Mouse (Mus musculus) hindbrain, embryonic 11.5 days (tissue): ENCODE data around the gene Rnf225. TPM values are rescaled to one million over a fixed set of nuclear protein-coding genes. Genes with fewer than 3 reads are reported as not detected.
"Not testable (repeated sequence)": the region's sequence is repeated elsewhere in the genome, so short reads cannot be mapped to it uniquely, and the experiment has no call there.

ENCODE experiments used
- ATAC-seq: fragments of 200-750 bp; cut with Nextera tagmentation; 2 replicates; pipeline ENCODE4 v1.8.0; 2017; ENCODE audit warnings: mild to moderate bottlenecking, moderate TSS enrichment, moderate library complexity; ENCODE audit not compliant: low FRiP score
- DNase-seq: peaks from one replicate; pipeline ENCODE4 v3.0.0-alpha.2; 2015; ENCODE audit warnings: low spot score
- H3K27ac ChIP-seq: fragments of 300-500 bp; sonication (generic); 2 replicates; pipeline ENCODE4 v1.5.1; 2014; ENCODE audit warnings: mild to moderate bottlenecking, low read depth, low read length
- H3K27me3 ChIP-seq: fragments of 300-500 bp; sonication (generic); 2 replicates; pipeline ENCODE4 v1.6.1; 2014; ENCODE audit warnings: mild to moderate bottlenecking, low read length, moderate library complexity, mixed read lengths; ENCODE audit not compliant: control insufficient read depth, insufficient read depth
- H3K36me3 ChIP-seq: fragments of 300-500 bp; sonication (generic); 2 replicates; pipeline ENCODE4 v1.6.1; 2014; ENCODE audit warnings: mild to moderate bottlenecking, low read length, moderate library complexity, mixed read lengths; ENCODE audit not compliant: control insufficient read depth, insufficient read depth
- H3K4me1 ChIP-seq: fragments of 300-500 bp; sonication (generic); replicated peaks from 2 replicates; pipeline ENCODE4 v1.6.1; 2014; ENCODE audit warnings: low read length, mixed read lengths; ENCODE audit not compliant: control insufficient read depth, insufficient read depth
- H3K4me2 ChIP-seq: fragments of 300-500 bp; sonication (generic); replicated peaks from 2 replicates; pipeline ENCODE4 v1.6.1; 2014; ENCODE audit warnings: mild to moderate bottlenecking, low read depth, low read length
- H3K4me3 ChIP-seq: fragments of 300-500 bp; sonication (generic); 2 replicates; pipeline ENCODE4 v1.5.1; 2014; ENCODE audit warnings: low read depth, low read length
- H3K9ac ChIP-seq: fragments of 300-500 bp; sonication (generic); 2 replicates; pipeline ENCODE4 v1.6.1; 2014; ENCODE audit warnings: low read depth, low read length
- H3K9me3 ChIP-seq: fragments of 300-500 bp; sonication (generic); 2 replicates; pipeline ENCODE4 v1.6.1; 2016; ENCODE audit warnings: low read length; ENCODE audit not compliant: control insufficient read depth
- WGBS: fragments of 180-500 bp; shearing (Covaris S2); extraction: QIAGEN DNeasy Blood & Tissue Kit; methylation state at CpG from one replicate; pipeline ENCODE4 v1.1.7; 2014; 5-methylcytosine and 5-hydroxymethylcytosine counted together
- polyA plus RNA-seq: library from polyadenylated mRNA; unstranded; fragments of >200 nt; fragmentation: Nextera tagmentation; extraction: Ambion mirVana; gene quantifications from 2 replicates; pipeline ENCODE4 v1.2.1, GENCODE M21; 2014

Rnf225 gene
- polyA plus RNA-seq, 1 experiment from 2014 or later, result 0.66 TPM

DNA sequence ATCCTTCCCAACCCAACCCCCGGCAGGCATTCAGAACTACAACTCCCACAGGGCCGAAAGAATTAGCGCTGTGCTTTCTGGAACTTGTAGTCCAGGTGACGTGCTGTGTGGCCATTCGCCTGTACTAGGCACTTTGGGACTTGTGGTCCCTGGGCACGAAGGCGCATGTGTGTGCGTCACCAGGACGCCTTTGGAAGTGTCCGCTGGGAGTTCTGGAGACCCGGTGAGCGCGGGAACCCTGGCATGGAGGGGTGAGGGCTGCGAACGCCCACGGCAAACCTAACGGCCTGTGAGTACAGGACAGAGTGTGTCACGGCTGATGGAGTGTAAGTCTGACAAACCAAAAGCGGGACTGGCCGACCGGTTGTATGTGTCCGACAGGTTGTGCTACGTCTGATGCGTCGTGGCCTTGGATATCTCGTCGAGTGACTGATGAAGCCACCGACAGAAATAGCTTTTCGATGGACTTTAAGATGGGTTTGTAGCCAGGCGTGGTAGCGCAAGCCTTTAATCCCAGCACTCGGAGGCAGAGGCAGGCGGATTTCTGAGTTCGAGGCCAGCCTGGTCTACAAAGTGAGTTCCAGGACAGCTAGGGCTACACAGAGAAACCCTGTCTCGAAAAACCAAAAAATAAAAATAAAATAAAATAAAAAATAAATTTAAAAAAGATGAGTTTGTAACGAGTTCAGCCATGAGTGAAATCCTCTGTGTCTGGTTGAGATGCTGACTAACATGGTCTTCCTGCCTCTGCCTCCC, 29.4 kb upstream of the Rnf225 start, which contains the start of gene Zscan22:
TSS of gene Zscan22 (plus strand) at position 161 of the 756 bp plus-strand sequence.
- peak; percentile 99 for ATAC-seq
- WGBS, result 7% methylated on average over 36 of the region's 36 CpGs

DNA sequence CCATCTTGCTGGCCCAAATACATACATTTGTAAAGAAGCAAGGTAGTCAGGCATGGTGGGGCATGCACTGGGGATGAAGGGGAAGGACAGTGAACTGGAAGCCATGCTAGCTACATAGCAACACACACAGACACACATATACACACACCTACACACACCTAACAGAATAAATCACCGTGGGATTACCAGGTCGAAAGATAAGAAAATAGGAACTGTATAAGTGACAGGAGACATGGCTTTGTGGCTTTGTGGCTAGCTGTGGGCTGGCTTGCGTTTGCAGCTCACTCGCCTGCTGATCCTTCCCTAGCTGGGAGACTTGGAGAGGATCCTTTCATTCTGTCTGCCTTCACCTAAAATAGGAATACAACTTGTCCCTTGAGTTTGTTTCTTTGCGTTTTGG, 25.7 kb upstream of the Rnf225 start:
- no peak for DNase-seq

More for the DNA sequence above, 29.4 kb upstream of the Rnf225 start, which contains the start of gene Zscan22:
- Histone ChIP-seq H3K27ac (no peak within 1 kb of the TSS), H3K9me3 (no peaks in the 10 kb centered on the region), H3K4me1 (no peaks in the 10 kb centered on the region), H3K27me3 (no peaks in the 10 kb centered on the region), H3K4me2 (peak within 1 kb of the TSS; percentile 42), H3K4me3 (peak within 1 kb of the TSS; percentile 56), H3K36me3 (no peaks in the 10 kb centered on the region), H3K9ac (peak within 1 kb of the TSS; percentile 46)
- peak; percentile 95 for DNase-seq

DNA sequence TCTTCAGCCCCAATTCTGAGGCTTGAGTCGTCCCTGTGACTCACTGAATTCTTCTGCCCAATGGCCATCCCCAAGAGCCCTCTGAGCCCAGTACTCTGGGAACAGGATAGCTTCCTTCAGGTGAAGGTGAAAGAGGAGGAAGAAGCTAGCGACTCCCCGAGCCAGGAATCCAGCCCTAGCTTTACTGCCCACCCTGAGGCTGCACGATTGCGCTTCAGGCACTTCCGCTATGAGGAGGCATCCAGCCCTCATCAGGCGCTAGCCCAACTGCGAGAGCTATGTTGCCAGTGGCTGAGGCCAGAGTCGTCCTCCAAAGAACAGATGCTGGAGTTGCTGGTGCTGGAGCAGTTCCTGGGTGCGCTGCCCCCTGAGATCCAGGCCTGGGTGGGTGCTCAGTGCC, 23.6 kb upstream of the Rnf225 start:
- H3K27ac ChIP-seq, result no peak overlapping the region

More for the DNA sequence above, 25.7 kb upstream of the Rnf225 start:
- no peak overlapping the region for H3K27ac ChIP-seq
- no peaks in the 10 kb centered on the region for H3K9me3 ChIP-seq
- 91% methylated on average over 5 of the region's 5 CpGs for WGBS
- no peak for ATAC-seq
- H3K36me3 ChIP-seq, result 0 out of 2 replicates have a peak, but pooled peaks cover 5% of the 10 kb centered on the region
- H3K9ac ChIP-seq, result no peak overlapping the region
- H3K4me3 ChIP-seq, result no peak overlapping the region
- no peaks in the 10 kb centered on the region for H3K4me1 ChIP-seq
- no peak overlapping the region for H3K4me2 ChIP-seq
- no peaks in the 10 kb centered on the region for H3K27me3 ChIP-seq

DNA sequence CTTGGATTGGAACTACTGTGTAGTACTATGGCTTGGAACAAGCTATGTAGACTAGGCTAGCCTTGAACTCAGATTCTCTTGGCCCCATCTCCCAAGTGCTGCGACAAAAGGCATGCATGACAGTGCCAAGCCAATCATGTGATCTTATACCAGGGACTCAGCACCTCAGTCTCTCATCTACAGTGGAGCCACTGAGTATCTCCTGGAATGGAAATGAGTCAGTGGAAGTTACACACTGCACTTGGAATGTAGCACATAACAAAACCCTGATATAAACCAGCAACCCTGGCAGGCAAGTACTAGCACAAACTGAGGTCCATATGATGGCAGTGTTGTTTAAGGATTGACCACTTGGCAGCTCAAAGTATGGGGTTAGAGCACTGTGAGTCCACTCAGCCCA, 22.1 kb upstream of the Rnf225 start:
- Histone ChIP-seq H3K36me3 (0 out of 2 replicates have a peak, but pooled peaks cover 8% of the 10 kb centered on the region), H3K27me3 (no peaks in the 10 kb centered on the region), H3K4me3 (no peak overlapping the region), H3K9ac (no peak overlapping the region), H3K4me1 (no peaks in the 10 kb centered on the region), H3K4me2 (no peak overlapping the region), H3K27ac (no peak overlapping the region), H3K9me3 (no peaks in the 10 kb centered on the region)
- 95% methylated on average over 1 of the region's 1 CpGs for WGBS
- DNase-seq (no peak), ATAC-seq (no peak)

More for the DNA sequence above, 23.6 kb upstream of the Rnf225 start:
- 64% methylated on average over 10 of the region's 10 CpGs for WGBS
- Histone ChIP-seq H3K27me3 (no peaks in the 10 kb centered on the region), H3K4me2 (no peak overlapping the region), H3K4me1 (no peaks in the 10 kb centered on the region), H3K9me3 (no peaks in the 10 kb centered on the region), H3K9ac (no peak overlapping the region), H3K4me3 (no peak overlapping the region), H3K36me3 (0 out of 2 replicates have a peak, but pooled peaks cover 8% of the 10 kb centered on the region)
- ATAC-seq (no peak), DNase-seq (no peak)

DNA sequence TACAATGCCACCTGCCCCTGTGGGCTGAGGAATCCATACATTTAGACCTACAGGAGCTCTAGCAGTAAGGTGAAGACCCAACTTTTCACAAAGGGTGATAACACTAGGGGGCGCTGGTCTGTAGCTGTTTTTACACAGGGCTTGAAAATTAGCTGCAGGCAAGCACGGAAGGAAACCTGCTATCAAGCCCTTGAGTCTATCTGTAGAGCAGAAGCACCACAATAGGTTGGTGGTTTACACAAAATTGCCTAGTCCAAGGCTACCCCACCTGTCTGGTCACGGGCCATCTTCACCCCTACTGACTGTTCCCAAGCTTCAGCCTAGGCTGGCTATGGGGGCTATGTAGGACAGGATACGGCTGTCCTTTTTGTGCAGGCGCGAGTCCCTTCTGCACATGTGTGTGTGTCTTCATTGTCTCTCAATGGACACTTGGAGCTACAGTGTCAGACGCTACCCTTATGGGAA, 17.7 kb upstream of the Rnf225 start:
- ATAC-seq (peak; percentile 53), DNase-seq (peak; percentile 82)
- Histone ChIP-seq H3K36me3 (0 out of 2 replicates have a peak, but pooled peaks cover 6% of the 10 kb centered on the region), H3K9ac (peak overlapping the region; percentile 62; the same call in 1 of the 2 replicates), H3K4me1 (no peaks in the 10 kb centered on the region), H3K4me3 (peak overlapping the region; percentile 46), H3K9me3 (no peaks in the 10 kb centered on the region), H3K4me2 (peak overlapping the region; percentile 64), H3K27me3 (no peaks in the 10 kb centered on the region), H3K27ac (0 out of 2 replicates have a peak overlapping the region, but pooled peaks have one; percentile 56)
- WGBS, result 39% methylated on average over 7 of the region's 7 CpGs

DNA sequence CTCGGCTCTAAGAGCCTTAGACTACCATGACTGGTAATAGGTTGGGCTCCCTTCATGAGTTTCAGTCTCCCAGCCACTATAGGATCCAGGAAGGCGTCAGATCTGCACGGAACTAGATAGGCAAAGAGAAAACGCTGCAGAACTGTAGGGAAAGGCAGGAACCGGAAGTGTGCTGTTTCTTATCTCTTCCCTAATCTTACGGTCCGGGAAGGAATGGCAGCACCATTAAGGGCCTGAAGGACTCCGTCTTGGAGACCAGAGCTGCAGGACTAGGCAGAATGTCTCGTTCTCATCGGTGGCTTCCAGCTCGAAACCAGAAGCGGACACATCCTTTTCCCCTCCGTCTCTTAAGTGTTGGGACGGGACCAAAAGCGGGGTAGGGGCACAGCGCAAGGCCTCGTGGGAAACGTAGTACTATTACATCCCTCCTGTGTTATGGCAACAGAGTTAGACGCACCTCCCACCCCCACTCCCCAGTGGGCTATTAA, 17.0 kb upstream of the Rnf225 start:
- DNase-seq, result peak; percentile 75
- H3K27me3 ChIP-seq, result no peaks in the 10 kb centered on the region
- 7% methylated on average over 19 of the region's 19 CpGs for WGBS

DNA sequence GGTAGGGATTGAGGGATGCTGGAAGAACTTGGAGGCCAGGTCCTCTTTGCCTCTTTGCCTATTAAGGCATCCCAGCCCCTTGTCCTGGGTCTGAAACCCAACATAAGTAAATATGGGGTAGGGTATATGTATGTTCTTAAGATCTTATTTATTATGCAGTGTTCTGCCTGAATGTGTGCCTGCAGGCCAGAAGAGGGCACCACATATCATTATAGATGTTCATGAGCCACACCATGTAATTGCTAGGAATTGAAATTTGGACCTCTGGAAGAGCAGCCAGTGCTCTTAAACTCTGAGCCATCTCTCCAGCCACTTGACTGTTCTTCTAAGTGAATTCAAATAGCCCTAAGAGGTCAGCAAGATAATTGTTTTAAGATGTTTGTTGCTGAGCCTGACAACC, 13.7 kb upstream of the Rnf225 start:
- ATAC-seq (no peak), DNase-seq (peak; percentile 28)
- no peaks in the 10 kb centered on the region for H3K9me3 ChIP-seq
- H3K9ac ChIP-seq, result no peak overlapping the region
- H3K4me3 ChIP-seq, result no peak overlapping the region
- H3K4me1 ChIP-seq, result no peaks in the 10 kb centered on the region
- H3K27ac ChIP-seq, result no peak overlapping the region
- H3K36me3 ChIP-seq, result no peaks in the 10 kb centered on the region
- no peak overlapping the region for H3K4me2 ChIP-seq
- H3K27me3 ChIP-seq, result no peaks in the 10 kb centered on the region

More for the DNA sequence above, 17.0 kb upstream of the Rnf225 start:
- H3K9me3 ChIP-seq, result no peaks in the 10 kb centered on the region
- peak overlapping the region; percentile 64 for H3K4me2 ChIP-seq
- no peaks in the 10 kb centered on the region for H3K4me1 ChIP-seq
- H3K36me3 ChIP-seq, result 0 out of 2 replicates have a peak, but pooled peaks cover 4% of the 10 kb centered on the region
- ATAC-seq, result peak; percentile 83
- peak overlapping the region; percentile 56; the same call in 1 of the 2 replicates for H3K27ac ChIP-seq
- peak overlapping the region; percentile 62 for H3K9ac ChIP-seq
- H3K4me3 ChIP-seq, result peak overlapping the region; percentile 46

DNA sequence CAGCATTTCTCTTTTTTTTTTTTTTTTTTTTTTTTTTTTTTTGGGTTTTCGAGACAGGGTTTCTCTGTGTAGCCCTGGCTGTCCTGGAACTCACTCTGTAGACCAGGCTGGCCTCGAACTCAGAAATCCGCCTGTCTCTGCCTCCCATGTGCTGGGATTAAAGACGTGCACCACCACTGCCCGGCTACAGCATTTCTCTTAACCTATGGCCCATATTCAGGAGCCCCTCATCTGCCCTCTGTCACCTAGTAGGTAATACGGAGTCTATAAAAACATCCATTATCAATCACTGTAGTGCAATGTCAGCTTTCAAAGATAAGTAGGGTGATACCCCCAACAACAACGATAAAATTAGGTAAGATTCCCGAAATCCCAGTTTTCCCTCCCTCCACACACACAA, 6.7 kb upstream of the Rnf225 start:
- H3K4me1 ChIP-seq, H3K9ac ChIP-seq, H3K27me3 ChIP-seq, H3K4me2 ChIP-seq, H3K27ac ChIP-seq, H3K36me3 ChIP-seq, ATAC-seq, DNase-seq, H3K9me3 ChIP-seq, H3K4me3 ChIP-seq: not testable (repeated sequence)
- 88% methylated on average over 7 of the region's 8 CpGs for WGBS
